Mouse (Mus musculus) lung, embryonic 15.5 days (tissue): ENCODE measurements at regions not wholly inside any gene's neighbourhood (a gene's known extent, or its start where the extent isn't known, plus 50 kb on each side); places are given as distances from the start of the nearest gene placed in this dataset.

ENCODE experiments used
- ATAC-seq: fragments of 200-750 bp; cut with Nextera tagmentation; 2 replicates; pipeline ENCODE4 v1.8.0; 2017; ENCODE audit warnings: moderate number of reproducible peaks, borderline replicate concordance; ENCODE audit not compliant: low FRiP score, low TSS enrichment; ENCODE audit errors: extremely low read depth
- H3K27ac ChIP-seq: fragments of 300-500 bp; sonication (generic); 2 replicates; pipeline ENCODE4 v1.5.1; 2015; ENCODE audit warnings: moderate library complexity, mild to moderate bottlenecking, inconsistent platforms
- H3K27me3 ChIP-seq: fragments of 300-500 bp; sonication (generic); 2 replicates; pipeline ENCODE4 v1.6.1; 2015; ENCODE audit warnings: inconsistent platforms
- H3K36me3 ChIP-seq: fragments of 300-500 bp; sonication (generic); 2 replicates; pipeline ENCODE4 v1.6.1; 2015; ENCODE audit warnings: inconsistent platforms
- H3K4me1 ChIP-seq: fragments of 300-500 bp; sonication (generic); 2 replicates; pipeline ENCODE4 v1.6.1; 2015; ENCODE audit warnings: inconsistent platforms
- H3K4me2 ChIP-seq: fragments of 300-500 bp; sonication (generic); 2 replicates; pipeline ENCODE4 v1.6.1; 2015; ENCODE audit warnings: inconsistent platforms, mild to moderate bottlenecking, moderate library complexity
- H3K4me3 ChIP-seq: fragments of 300-500 bp; sonication (generic); 2 replicates; pipeline ENCODE4 v1.5.1; 2015; ENCODE audit warnings: mild to moderate bottlenecking, inconsistent platforms
- H3K9ac ChIP-seq: fragments of 300-500 bp; sonication (generic); 2 replicates; pipeline ENCODE4 v1.6.1; 2015; ENCODE audit warnings: inconsistent platforms
- H3K9me3 ChIP-seq: fragments of 300-500 bp; sonication (generic); 2 replicates; pipeline ENCODE4 v1.6.1; 2016; ENCODE audit warnings: inconsistent platforms
- WGBS: fragments of 180-500 bp; shearing (Covaris S2); methylation state at CpG from one replicate; pipeline ENCODE4 v1.1.7; 2015; 5-methylcytosine and 5-hydroxymethylcytosine counted together

DNA sequence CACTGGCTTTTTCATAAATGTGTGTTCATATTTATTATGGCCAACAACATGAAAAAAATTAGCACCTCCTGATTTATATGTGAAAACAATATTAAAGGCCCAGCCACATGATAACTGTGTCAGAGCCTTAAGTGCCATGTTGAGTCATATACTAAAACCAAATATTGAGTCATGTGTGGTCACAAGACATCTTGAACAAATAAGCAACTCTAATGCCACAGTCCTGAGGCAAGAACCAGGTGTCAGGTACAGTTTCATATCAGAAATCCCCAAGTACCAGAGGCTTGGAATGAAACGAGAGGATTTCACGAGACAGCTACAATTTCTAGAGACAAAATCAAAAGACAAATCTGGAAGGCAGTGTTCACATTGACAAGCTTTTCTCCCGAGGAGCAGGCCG, 157.4 kb downstream of the Tmem17 start:
- no peak for ATAC-seq
- Histone ChIP-seq H3K9ac (no peak overlapping the region), H3K4me1 (no peaks in the 10 kb centered on the region), H3K4me3 (no peak overlapping the region), H3K27me3 (no peaks in the 10 kb centered on the region), H3K27ac (no peak overlapping the region), H3K4me2 (no peak overlapping the region), H3K36me3 (no peaks in the 10 kb centered on the region), H3K9me3 (no peaks in the 10 kb centered on the region)
- 60% methylated on average over 4 of the region's 4 CpGs for WGBS

DNA sequence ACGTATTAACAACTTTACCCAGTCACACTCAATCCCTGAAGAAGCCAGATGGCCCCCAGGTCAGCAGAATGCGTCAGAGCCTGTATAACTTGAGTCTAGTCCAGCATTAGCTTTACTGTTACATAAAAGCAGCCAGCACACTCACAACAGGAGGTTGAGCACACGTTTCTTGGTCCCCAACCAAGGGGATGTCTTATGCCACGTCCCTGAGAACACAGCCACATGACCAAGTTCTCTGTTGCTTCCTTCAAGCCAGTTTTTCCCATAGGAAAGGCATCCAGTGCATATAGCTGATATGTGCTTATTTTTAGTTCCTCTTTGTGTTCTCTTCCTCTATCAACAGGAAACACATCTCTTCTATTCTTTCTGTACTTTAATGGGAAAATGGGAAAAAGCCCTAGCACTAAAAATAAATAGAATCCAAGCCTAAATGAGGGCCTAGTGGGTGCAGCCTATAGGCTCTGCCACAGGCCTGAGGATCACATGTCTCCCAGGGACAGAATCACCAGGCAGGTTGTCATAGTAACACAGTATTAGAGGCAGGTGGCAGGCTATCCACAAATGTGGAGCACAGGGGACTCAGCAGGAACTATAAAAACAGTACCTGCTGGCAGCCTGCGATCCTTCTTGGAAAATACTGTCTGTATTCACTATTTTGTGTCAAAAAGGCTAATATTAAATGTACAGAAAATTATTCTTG, 160.1 kb downstream of the Tmem17 start:
- no peak overlapping the region for H3K9ac ChIP-seq
- no peaks in the 10 kb centered on the region for H3K27me3 ChIP-seq
- no peaks in the 10 kb centered on the region for H3K9me3 ChIP-seq
- no peaks in the 10 kb centered on the region for H3K4me1 ChIP-seq
- no peak overlapping the region for H3K27ac ChIP-seq
- no peak overlapping the region for H3K4me2 ChIP-seq
- no peak for ATAC-seq
- 39% methylated on average over 5 of the region's 5 CpGs for WGBS
- H3K36me3 ChIP-seq, result no peaks in the 10 kb centered on the region
- H3K4me3 ChIP-seq, result no peak overlapping the region

DNA sequence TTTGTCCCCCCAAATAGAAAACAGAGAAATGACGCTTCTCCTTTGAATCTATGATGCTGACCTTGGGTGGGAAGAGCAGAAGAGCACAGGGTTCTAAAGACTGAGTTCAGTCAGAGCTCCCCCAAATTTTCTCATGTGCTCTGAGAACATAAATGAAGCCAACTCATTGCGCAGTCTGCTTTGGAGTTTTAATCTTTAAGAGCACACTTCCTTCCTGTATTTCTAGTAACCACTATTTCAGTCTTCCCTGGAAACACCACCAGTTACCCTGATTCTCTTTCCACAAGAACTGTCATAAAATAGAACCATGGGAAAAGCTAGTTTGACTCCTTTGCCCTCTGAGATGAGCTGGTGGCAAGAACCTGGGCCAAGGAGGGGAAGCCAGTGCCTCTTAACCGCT, 163.2 kb downstream of the Tmem17 start:
- no peaks in the 10 kb centered on the region for H3K36me3 ChIP-seq
- H3K4me3 ChIP-seq, result no peak overlapping the region
- WGBS, result 43% methylated on average over 3 of the region's 3 CpGs
- H3K27me3 ChIP-seq, result no peaks in the 10 kb centered on the region
- no peak for ATAC-seq
- H3K9ac ChIP-seq, result no peak overlapping the region
- H3K4me2 ChIP-seq, result no peak overlapping the region
- no peaks in the 10 kb centered on the region for H3K9me3 ChIP-seq
- H3K27ac ChIP-seq, result no peak overlapping the region
- H3K4me1 ChIP-seq, result no peaks in the 10 kb centered on the region

DNA sequence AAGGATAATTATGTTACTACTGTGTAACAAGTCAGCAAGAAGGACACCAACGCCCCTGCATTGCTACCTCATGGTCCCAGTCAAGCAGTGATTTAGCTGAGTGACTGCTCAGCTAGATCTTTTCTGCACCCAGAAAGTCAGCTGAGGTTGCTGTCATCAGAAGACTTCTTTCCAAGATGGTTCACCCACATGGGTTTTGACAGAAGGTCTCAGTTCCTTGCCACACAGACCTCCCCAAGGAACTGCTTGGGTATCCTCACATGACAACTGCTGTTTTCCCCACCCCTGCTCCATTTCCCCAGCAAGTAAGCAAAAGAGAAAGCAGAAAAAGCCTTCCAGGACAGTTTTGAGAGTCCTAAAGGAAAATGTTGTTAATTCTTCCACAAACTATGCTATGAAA, 163.9 kb downstream of the Tmem17 start:
- WGBS, result 68% methylated on average over 1 of the region's 1 CpGs

DNA sequence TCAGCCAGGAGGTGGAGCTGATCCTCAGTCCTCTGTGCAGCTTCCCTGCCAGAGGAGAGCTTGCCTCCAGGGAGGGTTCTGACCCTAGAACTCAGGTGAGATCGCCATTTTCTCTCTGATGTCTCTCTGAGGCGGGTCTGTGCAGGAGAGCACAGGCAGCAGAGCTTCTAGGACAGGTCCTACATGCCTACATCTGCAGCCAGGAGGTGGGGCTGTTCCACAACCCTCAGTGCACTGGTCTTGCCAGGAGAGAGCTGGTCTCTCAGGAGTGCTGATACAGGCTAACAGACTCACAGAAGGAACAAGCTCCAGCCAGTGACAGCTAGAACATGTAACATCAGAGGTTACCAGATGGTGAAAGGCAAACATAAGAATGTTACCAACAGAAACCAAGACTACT, 165.4 kb downstream of the Tmem17 start:
- no peak for ATAC-seq

More for the DNA sequence above, 163.9 kb downstream of the Tmem17 start:
- H3K27ac ChIP-seq, result no peak overlapping the region
- H3K4me3 ChIP-seq, result no peak overlapping the region
- no peak overlapping the region for H3K9ac ChIP-seq
- no peaks in the 10 kb centered on the region for H3K4me1 ChIP-seq
- H3K4me2 ChIP-seq, result no peak overlapping the region
- H3K27me3 ChIP-seq, result no peaks in the 10 kb centered on the region
- H3K9me3 ChIP-seq, result no peaks in the 10 kb centered on the region
- no peak for ATAC-seq
- no peaks in the 10 kb centered on the region for H3K36me3 ChIP-seq

DNA sequence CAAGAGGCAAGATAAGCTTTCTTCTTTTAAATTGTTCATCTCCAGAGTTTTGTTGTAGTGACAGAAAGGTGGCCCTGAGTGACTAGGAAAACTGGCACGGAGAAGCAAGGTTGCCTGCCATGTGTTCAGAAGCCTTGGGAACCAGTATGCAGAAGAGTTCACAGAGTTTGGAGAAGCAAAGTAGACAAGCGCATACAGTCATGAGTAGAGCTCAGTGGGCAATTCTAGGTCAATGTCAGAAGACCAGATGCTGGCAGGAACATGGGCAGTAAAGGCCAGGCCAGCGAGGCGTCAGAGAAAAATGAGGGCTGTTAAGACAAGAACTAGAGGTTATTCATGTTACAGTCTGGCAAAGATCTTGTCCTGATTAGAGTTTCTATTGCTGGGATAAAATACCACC, 172.7 kb downstream of the Tmem17 start:
- 94% methylated on average over 4 of the region's 4 CpGs for WGBS
- Histone ChIP-seq H3K4me1 (no peaks in the 10 kb centered on the region), H3K4me2 (no peak overlapping the region), H3K9me3 (no peaks in the 10 kb centered on the region), H3K4me3 (no peak overlapping the region), H3K27ac (no peak overlapping the region), H3K27me3 (no peaks in the 10 kb centered on the region), H3K9ac (no peak overlapping the region), H3K36me3 (no peaks in the 10 kb centered on the region)
- no peak for ATAC-seq

More for the DNA sequence above, 165.4 kb downstream of the Tmem17 start:
- H3K36me3 ChIP-seq, result no peaks in the 10 kb centered on the region
- no peak overlapping the region for H3K27ac ChIP-seq
- H3K4me2 ChIP-seq, result no peak overlapping the region
- no peaks in the 10 kb centered on the region for H3K4me1 ChIP-seq
- H3K9me3 ChIP-seq, result no peaks in the 10 kb centered on the region
- no peak overlapping the region for H3K9ac ChIP-seq
- H3K27me3 ChIP-seq, result no peaks in the 10 kb centered on the region
- H3K4me3 ChIP-seq, result no peak overlapping the region
- 29% methylated on average over 2 of the region's 2 CpGs for WGBS

DNA sequence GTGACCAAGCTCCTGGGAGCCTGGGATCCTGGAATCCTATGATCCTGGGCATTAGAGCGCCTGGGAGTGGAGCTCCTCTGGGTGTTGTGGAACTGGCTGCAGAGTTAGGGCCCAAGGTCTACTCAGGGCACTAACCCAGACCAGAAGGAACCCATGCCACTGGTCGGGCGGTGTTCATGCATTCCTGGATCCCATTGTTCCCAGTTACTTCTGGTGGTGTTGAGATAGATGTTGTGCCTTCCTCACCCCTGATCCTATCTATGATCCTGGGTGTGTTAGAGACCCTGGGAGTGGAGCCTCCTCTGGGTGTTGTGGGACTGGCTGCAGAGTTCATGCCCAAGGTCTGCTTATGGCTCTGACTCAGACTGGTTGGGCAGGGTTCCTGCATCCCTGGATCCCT, 169.9 kb downstream of the B3gnt2 start:
- Histone ChIP-seq H3K27ac (no peak overlapping the region), H3K9ac (no peak overlapping the region), H3K4me1 (peaks cover 5% of the 10 kb centered on the region; the same call in 1 of the 2 replicates), H3K9me3 (no peaks in the 10 kb centered on the region), H3K27me3 (no peaks in the 10 kb centered on the region), H3K4me3 (no peak overlapping the region), H3K36me3 (no peaks in the 10 kb centered on the region), H3K4me2 (no peak overlapping the region)
- ATAC-seq, result no peak
- WGBS, result 82% methylated on average over 3 of the region's 3 CpGs

DNA sequence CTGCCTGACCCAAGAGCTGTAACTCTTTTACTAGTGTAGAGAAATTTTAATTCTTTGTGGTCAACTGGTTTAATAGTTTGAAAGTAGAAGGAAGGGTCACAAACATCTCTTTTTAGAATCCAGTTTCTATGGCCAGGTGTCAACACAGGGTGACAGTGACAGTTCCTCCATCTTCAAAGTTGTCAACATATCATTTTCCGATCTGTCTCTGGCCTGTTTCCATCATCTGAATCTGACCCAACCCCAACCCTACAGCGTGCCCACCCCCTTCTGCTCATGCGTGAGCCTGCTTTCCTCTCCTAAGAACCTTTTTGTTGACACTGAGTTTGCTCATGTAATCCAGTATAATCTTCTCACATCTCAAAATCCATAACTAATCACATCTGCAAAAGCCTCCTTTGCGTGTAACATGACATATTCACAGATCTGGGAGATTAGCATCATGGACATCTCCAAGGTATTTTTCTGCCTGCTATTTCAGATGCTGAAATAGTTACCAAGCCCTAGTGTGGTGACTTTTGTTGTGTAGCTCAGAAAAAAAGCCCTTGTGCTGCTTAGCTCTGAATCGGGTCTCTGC, 168.4 kb downstream of the B3gnt2 start:
- H3K4me3 ChIP-seq, result no peak overlapping the region
- no peaks in the 10 kb centered on the region for H3K9me3 ChIP-seq
- H3K27ac ChIP-seq, result no peak overlapping the region
- no peak overlapping the region for H3K9ac ChIP-seq
- no peak for ATAC-seq
- 71% methylated on average over 5 of the region's 5 CpGs for WGBS
- no peaks in the 10 kb centered on the region for H3K36me3 ChIP-seq
- H3K4me1 ChIP-seq, result peaks cover 5% of the 10 kb centered on the region; the same call in 1 of the 2 replicates
- no peak overlapping the region for H3K4me2 ChIP-seq
- H3K27me3 ChIP-seq, result no peaks in the 10 kb centered on the region

DNA sequence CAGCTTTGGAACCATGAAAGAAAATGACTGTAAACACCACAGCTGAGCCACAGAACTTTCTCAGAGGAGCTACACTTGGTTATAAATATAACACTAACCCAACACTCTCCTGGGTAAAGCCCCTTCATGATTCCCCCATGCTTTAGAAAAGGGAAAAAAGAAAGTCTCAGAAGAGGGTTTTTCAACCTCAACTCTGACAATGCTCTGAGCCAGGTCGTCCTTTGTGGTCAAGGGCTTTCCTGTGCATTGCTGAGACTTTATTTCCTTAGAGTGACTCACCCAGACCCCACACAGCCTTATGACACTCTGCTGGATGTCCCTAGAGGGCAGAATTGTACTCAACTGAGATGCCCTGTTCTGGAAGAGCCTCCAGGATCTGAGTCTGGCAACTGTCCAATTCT, 167.8 kb downstream of the B3gnt2 start:
- peaks cover 5% of the 10 kb centered on the region; the same call in 1 of the 2 replicates for H3K4me1 ChIP-seq
- WGBS, result 27% methylated on average over 1 of the region's 1 CpGs
- H3K9ac ChIP-seq, result no peak overlapping the region
- H3K36me3 ChIP-seq, result no peaks in the 10 kb centered on the region
- H3K4me3 ChIP-seq, result no peak overlapping the region
- H3K27me3 ChIP-seq, result no peaks in the 10 kb centered on the region
- no peak overlapping the region for H3K27ac ChIP-seq
- H3K9me3 ChIP-seq, result no peaks in the 10 kb centered on the region
- no peak for ATAC-seq
- H3K4me2 ChIP-seq, result no peak overlapping the region

DNA sequence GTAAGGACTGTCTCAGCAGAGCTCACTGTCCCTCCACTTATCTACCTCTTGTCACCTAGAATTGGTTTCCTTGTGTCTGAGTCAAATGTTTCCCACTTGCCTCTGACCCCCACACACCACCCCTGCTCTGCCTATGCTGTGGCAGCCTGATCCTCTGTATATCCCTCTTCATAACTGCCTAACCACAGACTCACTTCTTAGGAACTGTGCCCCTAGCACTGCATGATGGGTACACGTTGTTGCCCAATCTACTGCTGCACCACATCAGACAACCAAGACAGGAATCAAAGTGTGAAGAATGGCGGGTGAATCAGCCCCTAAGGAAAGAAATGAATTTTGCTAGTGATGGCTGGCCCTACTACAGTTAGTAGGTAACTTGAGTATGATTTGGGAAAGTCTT, 167.4 kb downstream of the B3gnt2 start:
- Histone ChIP-seq H3K9me3 (no peaks in the 10 kb centered on the region), H3K9ac (no peak overlapping the region), H3K4me2 (no peak overlapping the region), H3K4me3 (no peak overlapping the region), H3K4me1 (peaks cover 5% of the 10 kb centered on the region; the same call in 1 of the 2 replicates), H3K27ac (no peak overlapping the region), H3K36me3 (no peaks in the 10 kb centered on the region), H3K27me3 (no peaks in the 10 kb centered on the region)
- ATAC-seq, result no peak
- WGBS, result 77% methylated on average over 2 of the region's 2 CpGs

DNA sequence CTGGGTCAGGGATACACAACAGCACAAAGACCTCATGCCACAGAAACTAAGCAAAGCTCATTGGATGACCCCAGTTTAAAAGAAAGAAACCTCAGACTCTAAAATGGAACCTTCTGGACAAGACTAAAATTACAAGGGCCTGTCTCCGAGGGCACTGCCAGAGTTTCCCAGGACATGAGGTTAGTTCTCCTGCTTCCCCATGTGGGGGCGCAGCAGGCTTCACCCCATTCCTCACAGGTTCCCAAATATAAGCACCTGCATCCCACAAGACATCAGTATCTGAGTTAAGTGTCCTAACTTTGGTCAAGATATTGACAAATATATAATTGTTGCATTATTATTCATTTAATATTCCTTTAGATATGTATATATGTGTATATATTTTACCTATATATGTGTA, 166.8 kb downstream of the B3gnt2 start:
- Histone ChIP-seq H3K4me1 (peaks cover 5% of the 10 kb centered on the region; the same call in 1 of the 2 replicates), H3K4me2 (no peak overlapping the region), H3K36me3 (no peaks in the 10 kb centered on the region), H3K9ac (no peak overlapping the region), H3K27me3 (no peaks in the 10 kb centered on the region), H3K27ac (no peak overlapping the region), H3K9me3 (no peaks in the 10 kb centered on the region), H3K4me3 (no peak overlapping the region)
- no peak for ATAC-seq
- WGBS, result 66% methylated on average over 2 of the region's 2 CpGs

DNA sequence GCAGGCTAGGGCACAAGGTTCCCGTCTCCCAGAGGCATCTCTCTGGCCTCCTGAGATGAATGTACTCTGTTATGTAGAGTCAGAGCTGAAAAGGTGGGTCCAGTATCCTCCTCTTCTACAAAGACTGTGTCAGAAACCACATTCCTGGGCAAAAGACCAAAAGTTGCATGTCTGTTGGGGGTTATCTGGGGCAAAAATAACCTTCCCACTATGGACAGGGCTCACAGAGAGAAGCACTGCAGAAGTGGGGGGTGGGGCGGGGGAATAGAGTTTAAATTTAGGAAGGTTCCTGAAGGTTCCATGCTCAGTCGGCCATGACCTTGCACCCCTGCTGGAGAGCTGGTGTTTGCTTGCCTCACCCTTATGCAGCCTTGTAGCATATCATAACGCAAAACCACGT, 165.9 kb downstream of the B3gnt2 start:
- Histone ChIP-seq H3K36me3 (no peaks in the 10 kb centered on the region), H3K27me3 (no peaks in the 10 kb centered on the region), H3K4me2 (no peak overlapping the region), H3K9ac (no peak overlapping the region), H3K9me3 (no peaks in the 10 kb centered on the region), H3K4me1 (peaks cover 5% of the 10 kb centered on the region; the same call in 1 of the 2 replicates), H3K4me3 (no peak overlapping the region), H3K27ac (no peak overlapping the region; the same call in 1 of the 2 replicates)
- 59% methylated on average over 5 of the region's 5 CpGs for WGBS
- no peak for ATAC-seq
